Mouse (Mus musculus) ovary, postnatal 36 days (tissue): Measurements from ENCODE around the gene F2rl1.

Source experiments
- DNase-seq: peaks from one replicate; pipeline ENCODE4 v3.0.0; 2022; ENCODE audit warnings: low spot score, mixed read lengths

Gene F2rl1

DNA sequence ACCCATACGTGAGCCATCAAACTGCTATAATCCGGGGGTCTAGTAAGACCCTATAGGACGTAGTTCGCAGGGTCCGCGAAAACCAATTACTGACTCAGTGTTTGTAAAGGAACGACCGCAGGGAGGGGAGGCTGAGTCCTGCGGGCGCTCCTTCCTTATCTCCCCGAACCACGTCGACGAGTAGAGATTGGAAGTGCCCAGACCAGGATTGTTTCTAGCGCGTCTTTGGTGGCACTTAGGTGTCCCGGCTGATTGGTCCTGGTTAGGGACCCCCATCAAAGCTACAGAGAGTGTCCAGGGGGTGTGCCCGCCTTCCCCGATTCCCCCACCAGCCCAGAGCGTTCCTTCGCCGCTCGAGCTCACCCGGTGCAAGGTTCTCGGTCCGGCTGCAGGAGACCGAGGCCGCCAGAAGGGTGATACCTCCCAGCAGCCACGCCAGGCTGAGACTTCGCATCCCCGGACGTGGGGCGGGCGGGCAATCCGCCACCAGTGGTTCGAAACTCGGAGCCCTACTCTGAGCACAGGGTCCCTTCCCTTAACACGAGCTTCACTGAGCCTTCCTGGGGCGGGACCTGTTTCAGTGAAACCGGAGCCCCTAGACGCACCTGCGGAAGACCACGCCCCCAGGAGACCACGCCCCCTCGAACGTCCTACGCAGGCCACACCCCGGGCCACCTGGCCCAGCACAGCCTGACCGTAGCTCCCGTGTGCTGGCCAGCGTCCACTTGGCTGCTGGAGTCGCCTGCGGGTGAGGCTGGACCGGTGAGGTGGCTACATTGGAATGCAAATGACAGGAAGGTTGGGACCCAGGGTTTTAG is at the start of gene F2rl1:
TSS of gene F2rl1 (minus strand) at position 554 of the 818 bp plus-strand sequence.
- peak; percentile 67 for DNase-seq

DNA sequence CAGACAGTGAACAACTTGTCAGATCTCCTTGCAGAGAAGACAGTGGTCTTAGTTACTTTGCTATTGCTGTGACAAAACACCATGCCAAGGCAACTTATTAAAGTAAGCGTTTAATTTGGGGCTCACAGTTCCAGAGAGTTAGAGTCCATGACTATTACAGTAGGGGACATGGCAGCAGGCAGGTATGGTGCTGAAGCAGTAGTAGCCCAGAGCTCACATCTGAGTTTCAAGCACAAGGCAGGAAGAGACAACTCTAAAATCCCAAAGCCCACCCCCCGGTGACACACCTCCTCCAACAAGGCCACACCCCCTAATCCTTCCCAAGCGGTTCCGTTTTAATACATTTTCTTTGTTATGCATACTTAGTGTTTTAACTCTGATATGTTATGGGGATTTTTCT is 45.9 kb upstream of the F2rl1 start:
- DNase-seq: no peak

DNA sequence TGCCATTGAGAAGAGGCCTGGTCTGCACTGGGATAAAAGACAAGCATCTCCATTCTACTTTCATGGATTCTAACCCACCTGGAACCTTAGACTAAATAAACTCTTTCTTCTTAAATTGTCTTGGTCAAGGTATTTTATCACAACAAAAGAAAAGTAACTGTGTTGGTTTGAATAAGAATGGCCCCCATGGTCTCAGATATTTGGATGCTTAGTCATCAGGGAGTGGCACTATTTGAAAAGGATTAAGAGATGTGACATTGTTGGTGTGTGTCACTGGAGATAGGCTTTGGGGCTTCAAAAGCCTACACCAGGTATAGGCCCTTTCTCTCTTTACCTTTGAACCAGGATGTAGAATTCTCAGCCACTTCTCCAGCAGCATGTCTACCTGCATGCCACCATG is 44.3 kb upstream of the F2rl1 start:
- no peak for DNase-seq

DNA sequence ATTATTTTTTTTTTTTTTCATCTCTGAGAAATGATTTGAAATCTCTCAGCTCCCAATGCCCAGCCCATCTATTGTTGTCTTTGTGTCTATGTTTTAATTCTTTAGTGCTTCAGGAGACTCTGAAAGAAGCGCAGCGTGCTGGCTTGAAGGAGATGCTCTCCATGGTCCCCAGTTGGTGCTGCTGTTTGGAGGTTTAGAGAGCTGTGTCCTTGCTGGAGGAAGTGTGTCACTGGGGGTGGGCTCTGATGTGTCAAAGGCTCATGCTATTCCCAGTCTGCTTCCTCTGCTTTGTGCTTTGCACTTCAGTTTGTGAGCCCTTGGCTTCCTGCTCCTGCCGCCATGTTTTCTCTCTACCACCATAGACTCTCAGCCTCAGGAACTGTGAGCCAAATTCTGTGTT is 43.3 kb upstream of the F2rl1 start:
- DNase-seq: no peak

DNA sequence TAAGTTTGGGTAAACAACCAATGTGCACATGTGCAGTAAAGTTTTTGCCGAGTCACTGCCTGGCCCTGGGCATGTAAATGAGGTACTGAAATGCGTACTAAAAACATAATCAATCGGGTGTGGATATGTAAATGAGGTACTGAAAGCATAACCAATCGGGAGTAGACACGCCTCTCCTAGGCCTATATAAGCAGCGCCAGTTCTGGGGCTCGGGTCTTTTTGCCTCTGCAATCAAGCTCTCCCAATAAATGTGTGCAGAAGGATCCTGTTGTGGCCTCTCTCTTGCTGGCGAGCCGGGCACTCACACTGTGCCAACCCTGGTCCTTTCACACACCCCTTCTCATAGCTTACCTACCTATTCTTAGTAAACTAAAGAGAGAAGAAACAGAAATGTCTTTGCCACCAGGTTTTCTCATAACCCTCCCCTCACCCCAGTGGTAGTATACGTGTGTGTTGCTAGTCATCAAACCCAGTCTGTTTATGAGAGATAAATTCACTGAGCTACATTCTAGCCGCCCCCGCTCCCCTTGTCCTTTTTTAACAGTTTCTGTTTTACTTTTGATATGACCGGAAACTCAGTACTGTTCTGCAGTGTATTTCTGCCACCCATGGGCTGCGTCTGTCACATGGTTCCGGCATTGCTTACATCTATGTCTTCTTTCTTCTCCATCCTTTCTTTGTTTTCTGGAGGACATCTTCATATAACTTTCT is 42.0 kb upstream of the F2rl1 start:
- DNase-seq: no peak

DNA sequence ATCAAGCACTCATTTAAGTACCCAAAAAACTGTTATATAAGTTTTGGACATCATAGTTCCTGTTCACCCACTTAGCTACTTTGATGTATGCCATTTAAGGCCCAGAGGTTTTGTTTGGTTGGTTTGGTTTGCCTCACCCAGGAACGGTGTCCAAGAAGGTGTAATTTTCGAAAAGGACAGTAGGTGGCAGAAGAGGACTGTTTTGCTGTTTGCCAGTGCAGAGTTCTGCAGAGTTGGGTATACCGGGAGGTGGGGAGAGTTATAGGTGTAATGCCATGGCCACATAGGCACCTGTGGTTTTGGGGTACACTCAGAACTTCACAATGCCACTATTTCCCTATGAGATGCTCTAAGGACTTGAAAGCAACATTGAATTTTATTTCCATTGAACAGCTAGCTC is 38.7 kb upstream of the F2rl1 start:
- DNase-seq: peak; percentile 18

DNA sequence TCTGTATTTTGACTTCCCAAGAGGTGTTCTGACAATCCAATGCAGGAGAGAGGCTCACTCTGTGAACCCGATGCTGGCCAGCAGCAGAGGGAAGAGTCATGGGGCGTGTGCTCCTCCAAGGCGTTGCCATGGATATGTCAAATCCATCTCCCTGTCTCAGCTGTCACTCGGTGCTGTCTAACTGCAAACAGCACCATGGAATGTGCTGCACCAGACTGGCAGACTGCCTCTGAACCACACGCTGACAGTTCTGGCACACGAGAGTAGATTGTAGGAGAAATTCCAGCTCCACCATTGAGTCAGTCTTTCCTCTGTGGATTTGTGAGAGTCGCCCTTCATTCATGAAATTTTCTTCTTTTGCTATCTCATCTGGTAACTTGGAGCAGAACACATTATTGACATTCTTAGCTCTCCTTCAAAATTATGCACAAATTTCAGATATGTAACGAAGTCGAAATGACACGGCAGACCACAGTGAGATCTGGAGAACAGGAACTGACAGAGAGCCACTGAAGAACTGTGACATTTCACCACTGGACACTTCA is 38.1 kb upstream of the F2rl1 start:
- DNase-seq: no peak

DNA sequence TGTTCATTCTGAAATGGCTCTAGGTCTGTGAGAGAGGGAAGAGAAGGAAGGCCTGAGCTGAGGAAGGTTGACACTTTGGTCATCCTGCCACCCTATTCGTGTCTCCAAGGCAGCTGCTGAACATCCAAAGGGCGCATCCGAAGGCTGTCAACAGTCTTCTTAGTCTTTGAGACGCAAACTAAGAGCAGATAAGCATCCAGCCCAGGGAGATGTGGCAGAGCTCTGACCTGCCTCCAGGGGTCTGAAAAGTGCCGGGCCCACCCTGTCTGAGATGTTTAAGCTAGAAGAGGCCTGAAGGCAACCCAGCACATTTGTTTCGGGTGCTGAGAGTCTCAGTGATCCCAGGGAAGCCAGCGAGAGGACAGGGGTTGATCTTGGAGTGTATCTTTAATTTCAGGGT is 32.3 kb upstream of the F2rl1 start:
- no peak for DNase-seq

DNA sequence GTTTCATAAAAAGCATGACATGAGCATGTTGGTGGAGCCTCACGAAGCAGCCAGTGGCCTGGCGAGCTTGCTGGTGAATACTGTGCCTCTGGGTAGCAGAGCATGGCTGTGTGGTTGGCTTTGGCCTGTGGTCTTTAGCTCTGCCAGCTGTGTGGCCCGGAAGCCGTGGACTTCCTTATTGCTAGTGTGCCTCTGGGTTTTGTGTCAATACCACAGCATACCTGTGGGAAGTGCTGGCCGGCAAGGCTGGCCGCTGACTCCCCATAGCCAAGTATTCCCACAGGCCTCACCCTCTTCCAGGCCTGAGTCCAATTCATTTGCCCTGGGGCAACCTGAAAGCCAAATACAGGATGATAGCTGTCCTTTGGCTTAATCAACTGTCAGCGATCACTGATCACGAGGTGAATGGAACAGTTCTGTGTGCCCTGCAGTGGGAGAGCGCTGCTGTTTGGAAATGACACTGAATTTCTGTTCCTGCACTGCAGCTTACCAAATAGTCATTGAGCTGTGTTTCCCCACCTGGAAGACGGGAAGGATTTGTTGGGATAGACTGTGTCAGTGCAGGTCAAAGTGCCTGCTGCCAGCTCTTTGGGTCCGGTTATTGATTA is 29.0 kb upstream of the F2rl1 start:
- DNase-seq: no peak

DNA sequence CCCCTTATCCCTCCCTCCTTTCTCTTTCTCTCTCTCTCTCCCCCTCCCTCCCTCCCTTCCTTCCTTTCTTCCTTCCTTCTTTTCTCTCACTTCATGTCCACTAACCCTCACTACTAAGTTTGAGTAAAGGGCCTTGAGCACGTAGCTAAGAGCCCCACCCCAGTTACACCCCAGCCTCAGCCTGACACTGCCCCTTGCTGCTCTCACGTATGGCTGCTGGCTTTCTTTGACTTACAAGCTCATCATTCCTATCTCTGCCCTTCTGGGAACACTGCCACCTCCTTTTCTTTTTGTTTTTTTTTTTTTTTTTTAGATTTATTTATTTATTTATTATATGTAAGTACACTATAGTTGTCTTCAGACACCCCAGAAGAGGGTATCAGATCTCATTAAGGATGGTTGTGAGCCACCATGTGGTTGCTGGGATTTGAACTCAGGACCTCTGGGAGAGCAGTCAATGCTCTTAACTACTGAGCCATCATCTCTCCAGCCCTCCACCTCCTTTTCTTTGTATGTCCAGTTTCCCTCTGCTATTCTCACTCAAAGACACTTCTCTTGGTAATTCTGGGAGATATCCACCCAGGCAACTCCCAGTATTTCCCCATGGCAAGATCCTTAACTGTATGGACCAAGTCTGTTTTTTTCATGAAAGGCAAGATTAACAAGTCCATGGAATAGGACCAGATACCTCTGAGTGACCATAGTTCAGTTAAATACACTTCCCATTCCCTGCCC is 25.8 kb upstream of the F2rl1 start:
- DNase-seq: no peak

DNA sequence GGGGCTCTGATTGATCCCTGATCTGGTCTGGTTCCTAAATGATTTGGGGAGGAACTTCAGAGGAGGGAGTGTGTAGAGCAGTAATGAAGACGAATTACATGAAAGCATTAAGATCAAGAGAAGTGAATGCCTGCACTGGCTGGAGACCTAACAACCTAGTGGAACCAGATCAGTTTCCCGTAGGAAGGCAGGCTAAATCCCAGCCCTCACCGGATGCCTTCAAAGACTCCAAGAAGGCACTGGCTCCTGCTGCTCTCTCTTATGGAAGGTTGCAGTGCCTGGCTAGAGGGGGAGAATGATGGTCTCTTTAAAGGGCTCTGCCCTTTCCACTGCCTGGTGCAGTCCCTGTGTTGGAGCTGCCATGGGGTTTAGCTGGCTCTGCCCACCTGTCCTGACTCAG is 24.4 kb upstream of the F2rl1 start:
- DNase-seq: no peak

DNA sequence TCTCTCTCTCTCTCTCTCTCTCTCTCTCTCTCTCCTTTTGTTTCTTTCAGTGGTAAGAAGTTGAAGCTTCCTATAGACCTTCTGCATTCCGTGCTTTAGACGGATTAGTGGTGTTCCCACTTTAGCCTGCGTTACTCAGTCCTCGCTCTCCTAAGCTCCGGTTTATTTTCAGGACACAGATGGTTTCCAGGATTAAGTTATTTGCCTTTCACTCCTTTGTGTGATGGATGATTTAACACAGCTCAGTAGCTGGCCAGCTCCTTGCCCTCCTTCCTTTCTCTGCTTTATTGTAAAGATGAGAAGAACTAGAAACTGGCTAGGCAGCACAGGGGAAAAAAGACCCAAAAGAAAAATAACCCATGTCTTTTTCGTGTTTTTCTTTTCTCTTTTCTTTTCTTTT is 23.8 kb upstream of the F2rl1 start:
- no peak for DNase-seq

DNA sequence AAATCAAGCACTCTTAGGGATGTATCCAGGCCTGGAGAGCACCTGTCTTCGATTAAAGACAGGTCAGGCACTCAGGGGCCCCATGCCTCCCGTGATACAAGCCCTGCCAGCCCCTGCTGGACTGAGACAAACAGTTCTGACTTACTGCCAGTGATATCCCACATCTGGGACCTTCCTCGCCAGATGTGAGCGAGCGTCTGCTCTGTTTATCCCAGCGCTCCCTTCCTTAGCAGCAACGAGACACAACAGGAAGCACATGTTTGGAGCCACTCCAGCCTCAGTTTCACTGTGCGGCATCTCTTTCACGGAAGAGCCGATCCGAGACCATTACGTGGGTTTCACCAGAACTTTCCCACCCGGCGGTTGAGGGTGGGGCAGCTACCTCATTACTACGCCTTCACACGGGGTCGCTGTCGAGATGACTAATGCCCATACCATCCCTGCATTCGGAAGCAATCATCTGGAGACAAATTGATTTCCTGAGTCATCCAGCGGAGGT is 23.3 kb upstream of the F2rl1 start:
- no peak for DNase-seq

DNA sequence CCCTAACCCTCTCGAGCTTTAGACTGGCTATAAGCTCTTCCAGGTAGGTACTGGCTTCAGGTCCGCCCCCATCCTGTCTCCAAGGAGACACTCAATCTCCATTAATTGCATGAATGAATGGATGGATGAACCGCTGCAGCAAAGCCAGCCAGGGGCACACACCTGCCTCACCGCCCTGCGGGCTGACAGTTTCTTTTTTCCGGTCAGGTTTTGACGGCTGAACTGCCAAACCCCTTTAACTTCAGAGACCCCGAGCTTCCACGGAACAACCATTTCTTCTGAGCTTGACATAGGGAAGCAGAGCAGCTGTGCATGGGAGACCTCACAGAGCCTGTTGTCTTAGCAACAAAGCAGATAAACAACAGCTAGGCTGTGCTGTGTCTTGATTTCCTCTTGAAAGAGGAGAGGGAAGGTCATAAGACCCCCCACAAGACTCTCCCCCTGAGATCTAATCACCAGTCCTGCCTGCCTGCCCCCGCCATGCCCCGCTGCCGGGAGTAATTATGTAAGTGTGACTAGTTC is 22.1 kb upstream of the F2rl1 start:
- DNase-seq: no peak

DNA sequence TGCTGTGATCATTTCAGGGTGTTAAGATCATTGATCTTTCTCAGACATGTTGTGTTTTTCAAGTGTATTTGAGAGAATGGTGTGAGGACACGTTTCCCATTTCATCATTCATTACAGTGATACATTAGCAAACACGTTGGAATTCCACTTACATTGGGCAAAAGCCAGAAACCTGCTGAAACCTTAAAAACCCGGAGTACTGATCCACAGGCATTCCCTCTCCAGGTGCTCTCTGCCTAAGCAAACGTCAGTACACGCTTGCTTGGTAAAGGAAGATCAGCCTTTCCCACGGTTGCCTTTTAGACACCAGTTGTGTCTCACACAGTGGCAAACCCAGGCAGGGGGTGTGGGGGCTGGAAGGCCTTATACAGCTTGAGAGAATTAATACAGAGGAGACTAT is 21.2 kb upstream of the F2rl1 start:
- no peak for DNase-seq

DNA sequence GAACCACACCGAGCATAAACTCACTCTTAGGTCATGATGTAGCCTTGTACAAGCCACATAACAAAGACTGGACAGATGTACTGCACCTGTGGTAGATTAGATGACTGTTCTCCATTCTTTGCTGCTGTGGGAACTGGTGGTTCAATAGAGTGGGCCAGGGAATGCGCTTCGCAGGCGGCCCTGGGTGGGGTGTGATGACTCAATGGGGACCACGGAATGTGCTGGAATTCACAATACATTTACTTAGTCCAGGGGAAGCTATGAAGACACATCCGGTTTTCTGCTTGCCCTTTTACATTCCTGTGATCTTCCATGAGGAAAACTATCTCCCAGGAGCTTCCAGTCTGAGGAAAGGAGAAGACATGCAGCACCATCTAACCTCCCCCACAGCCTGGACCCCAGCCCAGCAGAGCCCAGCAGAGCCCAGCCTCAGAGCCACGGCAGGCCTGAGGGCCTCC is 20.7 kb upstream of the F2rl1 start:
- no peak for DNase-seq

DNA sequence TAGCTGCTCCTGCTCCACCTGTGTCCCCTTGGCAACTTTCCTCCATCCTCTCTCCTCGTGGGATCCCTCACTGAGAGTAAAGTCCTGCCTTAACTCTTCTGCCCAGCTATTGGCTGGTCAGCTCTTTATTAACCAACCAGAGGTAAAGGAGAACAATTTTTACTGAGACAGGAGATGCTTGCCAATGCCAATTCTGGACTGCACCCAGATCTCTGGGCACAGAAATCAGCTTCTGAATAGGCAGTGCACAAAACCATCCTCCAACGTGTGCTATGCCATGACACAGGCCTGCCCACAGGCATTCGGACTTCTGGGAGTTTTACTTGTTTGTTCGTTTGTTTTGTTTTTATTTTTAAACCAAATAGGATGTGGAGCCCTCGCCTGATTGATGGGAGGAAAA is 13.0 kb upstream of the F2rl1 start:
- DNase-seq: no peak

DNA sequence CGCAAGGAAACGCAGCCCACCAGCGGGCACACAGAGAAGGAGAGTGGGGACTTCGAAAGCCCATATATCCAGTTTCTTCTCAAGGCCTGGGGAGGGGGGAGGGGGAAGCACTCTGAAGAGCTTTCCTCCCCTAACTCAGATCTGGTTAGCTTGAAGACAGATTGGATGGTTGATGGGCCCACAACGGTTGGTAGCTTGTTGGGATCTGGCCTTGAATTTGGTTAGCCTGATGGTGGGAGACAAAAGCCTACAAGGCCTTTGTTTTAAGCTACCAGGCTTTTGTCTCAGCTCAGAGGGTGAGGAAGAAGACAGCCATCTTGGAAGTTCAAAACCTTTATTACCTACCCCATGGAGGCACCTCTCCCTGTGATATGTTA is 11.1 kb upstream of the F2rl1 start:
- DNase-seq: no peak

DNA sequence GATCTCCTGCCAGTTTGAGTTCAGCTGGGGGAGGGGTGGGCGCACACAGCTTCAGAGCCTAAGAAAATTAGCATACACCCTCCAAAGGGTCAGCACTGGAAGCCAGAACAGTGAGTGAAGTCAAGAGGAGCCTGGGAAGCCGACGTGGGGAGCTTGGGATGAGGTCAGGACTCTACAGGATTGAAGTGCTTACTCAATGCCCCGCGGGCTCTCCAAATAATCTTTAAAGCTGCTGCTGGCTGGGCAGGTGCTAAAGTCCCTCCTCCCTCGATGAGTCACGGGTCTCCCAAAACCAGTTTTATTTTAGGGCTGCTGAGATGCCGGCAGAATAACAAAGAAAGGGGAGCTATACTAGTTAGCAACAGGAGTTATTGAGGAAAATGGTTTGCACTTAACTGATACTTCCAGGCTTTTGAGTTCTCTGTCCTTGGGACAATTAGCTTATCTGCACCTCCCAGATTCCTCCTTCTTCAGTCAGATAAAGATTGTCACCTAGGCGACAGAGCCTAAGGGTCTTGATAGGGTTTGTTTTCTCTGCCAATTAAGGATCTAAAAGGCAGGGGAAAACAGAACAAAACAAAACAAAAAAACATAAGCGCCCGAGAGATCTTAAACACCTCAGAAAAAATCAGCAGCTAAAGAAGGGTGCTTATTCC is 10.6 kb upstream of the F2rl1 start:
- DNase-seq: no peak

DNA sequence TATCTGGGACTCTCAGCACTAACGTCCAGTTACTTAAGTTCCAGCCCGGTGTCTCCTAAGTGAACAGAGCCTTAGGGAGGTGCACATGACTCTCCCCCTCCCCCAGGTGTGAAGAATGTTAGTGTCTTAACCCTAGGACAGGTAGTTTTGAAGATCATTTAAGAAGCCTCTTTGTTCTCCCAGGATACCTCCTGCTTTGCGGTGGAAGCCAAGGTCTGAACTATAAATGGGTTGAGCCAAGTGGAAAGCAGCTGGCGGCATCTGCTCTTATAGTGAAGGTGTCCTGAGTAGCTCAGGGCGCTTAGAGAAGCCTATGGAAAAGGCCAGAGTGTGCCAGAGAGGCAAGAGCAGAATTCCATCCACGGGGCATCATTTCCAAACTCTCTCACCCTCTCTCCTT is 10.0 kb upstream of the F2rl1 start:
- DNase-seq: no peak

DNA sequence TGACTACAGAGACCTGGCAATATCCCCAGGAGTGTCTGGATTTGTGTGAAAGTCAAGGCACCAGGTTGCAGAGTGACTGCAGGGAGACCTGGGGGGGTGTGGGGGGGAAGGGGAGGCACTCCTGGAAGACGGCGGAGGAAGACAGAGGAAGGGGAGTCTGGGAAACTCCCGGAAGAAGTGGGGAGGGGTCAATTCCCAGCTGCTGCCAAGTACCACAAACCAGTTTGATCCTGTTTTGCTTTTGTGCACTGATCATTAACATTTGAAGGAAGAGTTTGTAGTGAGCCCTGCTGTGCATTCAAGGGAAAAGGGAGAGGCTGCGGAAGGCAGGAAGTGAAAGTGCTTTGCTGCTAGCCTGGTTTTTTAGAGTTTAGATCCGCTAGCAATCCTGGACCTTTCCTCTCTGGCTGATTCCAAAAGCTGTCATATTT is 9.1 kb upstream of the F2rl1 start:
- DNase-seq: no peak
